Mouse (Mus musculus) embryonic facial prominence, embryonic 11.5 days (tissue): ENCODE results near the gene Gm45062. TPM values are rescaled to one million over a fixed set of nuclear protein-coding genes. Genes with fewer than 3 reads are reported as not detected.

Experiments
- ATAC-seq: fragments of 200-750 bp; cut with Nextera tagmentation; replicated peaks from 2 replicates; pipeline ENCODE4 v1.8.0; 2017; ENCODE audit warnings: low read depth; ENCODE audit not compliant: insufficient number of reproducible peaks, low FRiP score, low TSS enrichment
- DNase-seq: peaks from one replicate; pipeline ENCODE4 v3.0.0-alpha.2; 2015; ENCODE audit warnings: low spot score
- H3K27ac ChIP-seq: fragments of 300-500 bp; sonication (generic); replicated peaks from 2 replicates; pipeline ENCODE4 v1.5.1; 2014; ENCODE audit warnings: mild to moderate bottlenecking, low read depth, low read length, control low read depth
- H3K27me3 ChIP-seq: fragments of 300-500 bp; sonication (generic); 2 replicates; pipeline ENCODE4 v1.6.1; 2014; ENCODE audit warnings: mild to moderate bottlenecking, low read length, moderate library complexity, mixed read lengths; ENCODE audit not compliant: control insufficient read depth, insufficient read depth
- H3K36me3 ChIP-seq: fragments of 300-500 bp; sonication (generic); replicated peaks from 2 replicates; pipeline ENCODE4 v1.6.1; 2014; ENCODE audit warnings: low read depth, mild to moderate bottlenecking, low read length, moderate library complexity, mixed read lengths; ENCODE audit not compliant: control insufficient read depth, insufficient read depth
- H3K4me1 ChIP-seq: fragments of 300-500 bp; sonication (generic); 2 replicates; pipeline ENCODE4 v1.6.1; 2014; ENCODE audit warnings: low read length, mixed read lengths; ENCODE audit not compliant: control insufficient read depth, insufficient read depth
- H3K4me2 ChIP-seq: fragments of 300-500 bp; sonication (generic); 2 replicates; pipeline ENCODE4 v1.6.1; 2014; ENCODE audit warnings: low read depth, mild to moderate bottlenecking, control low read depth, low read length, moderate library complexity
- H3K4me3 ChIP-seq: fragments of 300-500 bp; sonication (generic); 2 replicates; pipeline ENCODE4 v1.5.1; 2014; ENCODE audit warnings: low read depth, low read length, control low read depth
- H3K9ac ChIP-seq: fragments of 300-500 bp; sonication (generic); replicated peaks from 2 replicates; pipeline ENCODE4 v1.6.1; 2014; ENCODE audit warnings: mild to moderate bottlenecking, control low read depth, low read length
- H3K9me3 ChIP-seq: fragments of 300-500 bp; sonication (generic); replicated peaks from 2 replicates; pipeline ENCODE4 v1.6.1; 2016; ENCODE audit warnings: mild to moderate bottlenecking, low read length, inconsistent platforms, mixed read lengths; ENCODE audit not compliant: control insufficient read depth
- WGBS: fragments of 180-500 bp; shearing (Covaris S2); extraction: QIAGEN DNeasy Blood & Tissue Kit; methylation state at CpG from one replicate; pipeline ENCODE4 v1.1.7; 2014; 5-methylcytosine and 5-hydroxymethylcytosine counted together
- polyA plus RNA-seq: library from polyadenylated mRNA; unstranded; fragments of >200 nt; fragmentation: Nextera tagmentation; extraction: Ambion mirVana; gene quantifications from 2 replicates; pipeline ENCODE4 v1.2.1, GENCODE M21; 2014

The Gm45062 gene
- polyA plus RNA-seq, 1 experiment from 2014 or later: 14.3 TPM

DNA sequence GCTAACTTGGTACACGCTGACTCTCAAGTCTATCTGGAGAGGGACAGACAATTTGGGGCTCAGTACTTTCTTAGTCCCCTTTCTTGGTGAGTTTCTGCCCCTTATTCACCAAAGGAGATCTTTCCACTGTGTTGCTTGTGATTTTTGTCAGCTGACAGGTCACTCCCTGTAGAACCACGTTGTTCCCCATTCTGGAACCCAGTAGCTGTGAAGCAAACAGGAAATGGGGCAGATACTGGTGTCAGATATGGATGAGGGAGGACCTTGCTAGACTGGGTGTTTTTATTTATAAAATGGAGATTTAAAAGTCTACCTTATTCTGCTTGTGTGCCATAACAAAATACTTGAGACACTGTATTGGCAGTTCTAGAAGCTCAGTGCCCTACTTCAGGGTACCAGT lies 358.1 kb downstream of the Gm45062 start:
- no peak overlapping the region for H3K4me3 ChIP-seq
- no peaks in the 10 kb centered on the region for H3K9me3 ChIP-seq
- no peaks in the 10 kb centered on the region for H3K4me1 ChIP-seq
- WGBS: 75% methylated on average over 2 of the region's 2 CpGs
- DNase-seq (no peak), ATAC-seq (no peak)
- H3K36me3 ChIP-seq: no peaks in the 10 kb centered on the region
- no peak overlapping the region for H3K9ac ChIP-seq
- H3K4me2 ChIP-seq: no peak overlapping the region
- no peaks in the 10 kb centered on the region for H3K27me3 ChIP-seq
- H3K27ac ChIP-seq: no peak overlapping the region

DNA sequence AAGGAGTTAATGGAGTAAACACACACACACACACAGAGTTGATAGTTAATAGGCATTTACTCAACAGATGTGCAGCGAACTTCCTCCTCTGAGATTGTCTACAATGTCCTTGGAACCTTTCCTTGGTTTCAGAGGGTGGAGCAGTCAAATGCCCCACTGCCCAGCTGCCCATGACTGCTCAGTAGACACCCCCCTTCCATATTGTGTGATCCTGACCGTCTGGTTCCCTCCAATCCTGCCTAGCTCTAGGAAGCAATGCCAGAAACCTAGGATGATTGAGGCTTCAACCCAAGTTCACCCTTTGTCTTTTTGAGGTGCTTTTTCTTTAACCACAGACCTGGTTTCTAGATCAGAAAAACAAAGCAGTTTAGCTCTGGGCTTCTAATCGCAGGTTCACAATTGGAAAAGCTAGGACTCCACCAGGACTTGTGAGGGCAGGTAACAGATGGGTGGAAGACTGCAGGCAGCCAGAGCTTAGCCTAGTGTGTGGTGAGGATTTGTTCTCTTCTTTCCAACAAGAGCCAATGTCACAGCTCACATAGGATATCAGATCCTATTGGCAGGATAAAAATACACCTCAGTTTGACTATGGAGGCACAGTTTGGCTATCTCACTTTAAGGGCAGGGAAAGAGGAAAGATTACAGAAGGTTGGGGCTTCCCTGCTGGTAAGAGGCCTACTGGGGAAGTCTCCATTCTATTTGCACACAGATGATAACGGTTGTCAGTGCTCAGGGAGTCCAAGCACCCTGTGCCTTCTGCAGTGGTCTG lies 360.5 kb downstream of the Gm45062 start:
- H3K9ac ChIP-seq: no peak overlapping the region

DNA sequence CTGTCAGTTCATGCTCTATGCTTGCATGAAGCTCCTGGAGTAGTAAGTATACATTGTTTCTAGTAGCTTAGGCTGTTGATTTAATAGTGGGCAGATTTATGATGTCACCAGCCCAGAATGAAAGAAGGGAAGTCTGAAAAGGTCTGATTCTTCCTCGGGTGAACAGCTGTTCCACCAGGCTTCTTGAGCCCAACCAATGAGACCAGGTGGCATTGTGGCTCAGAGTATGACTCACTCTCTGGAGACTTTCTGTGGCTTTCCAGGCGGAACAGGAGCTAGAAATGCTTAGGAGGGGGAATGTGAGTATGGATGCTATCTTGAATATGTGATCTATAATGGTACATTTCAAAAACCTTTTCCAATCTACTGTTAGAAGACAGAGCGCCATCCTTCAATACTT lies 363.8 kb downstream of the Gm45062 start:
- no peak overlapping the region for H3K4me2 ChIP-seq
- no peak overlapping the region for H3K9ac ChIP-seq
- no peaks in the 10 kb centered on the region for H3K4me1 ChIP-seq
- H3K36me3 ChIP-seq: no peaks in the 10 kb centered on the region
- H3K27me3 ChIP-seq: no peaks in the 10 kb centered on the region
- H3K4me3 ChIP-seq: no peak overlapping the region
- no peak overlapping the region for H3K27ac ChIP-seq
- ATAC-seq (no peak), DNase-seq (no peak)
- 79% methylated on average over 3 of the region's 3 CpGs for WGBS
- no peaks in the 10 kb centered on the region for H3K9me3 ChIP-seq

More for the DNA sequence above, 360.5 kb downstream of the Gm45062 start:
- Histone ChIP-seq H3K4me2 (no peak overlapping the region), H3K4me3 (no peak overlapping the region), H3K36me3 (no peaks in the 10 kb centered on the region), H3K9me3 (no peaks in the 10 kb centered on the region), H3K27me3 (no peaks in the 10 kb centered on the region), H3K4me1 (no peaks in the 10 kb centered on the region), H3K27ac (no peak overlapping the region)
- 83% methylated on average over 4 of the region's 4 CpGs for WGBS
- no peak for ATAC-seq
- no peak for DNase-seq

DNA sequence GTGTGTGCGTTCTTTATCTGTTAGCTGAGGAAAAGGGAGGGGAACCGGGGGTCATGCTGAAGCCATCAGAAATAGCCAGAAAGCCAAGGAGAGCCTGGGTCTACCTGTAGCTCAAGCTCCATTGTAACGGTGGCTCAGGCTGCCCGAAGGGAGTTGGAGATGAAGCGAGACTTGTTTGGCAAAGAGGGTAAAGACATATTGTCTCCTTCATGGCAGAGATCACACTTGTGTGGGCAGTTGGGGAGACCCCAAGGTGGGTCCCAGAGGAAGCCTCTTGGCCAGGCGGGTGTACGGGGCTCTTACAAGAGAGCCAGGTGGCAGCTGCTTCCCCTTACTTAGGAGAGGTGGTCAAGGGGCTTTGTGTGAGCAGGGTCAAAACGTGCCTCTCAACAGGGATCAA lies 369.0 kb downstream of the Gm45062 start:
- WGBS: 85% methylated on average over 8 of the region's 8 CpGs
- Histone ChIP-seq H3K36me3 (no peaks in the 10 kb centered on the region), H3K9ac (no peak overlapping the region)

DNA sequence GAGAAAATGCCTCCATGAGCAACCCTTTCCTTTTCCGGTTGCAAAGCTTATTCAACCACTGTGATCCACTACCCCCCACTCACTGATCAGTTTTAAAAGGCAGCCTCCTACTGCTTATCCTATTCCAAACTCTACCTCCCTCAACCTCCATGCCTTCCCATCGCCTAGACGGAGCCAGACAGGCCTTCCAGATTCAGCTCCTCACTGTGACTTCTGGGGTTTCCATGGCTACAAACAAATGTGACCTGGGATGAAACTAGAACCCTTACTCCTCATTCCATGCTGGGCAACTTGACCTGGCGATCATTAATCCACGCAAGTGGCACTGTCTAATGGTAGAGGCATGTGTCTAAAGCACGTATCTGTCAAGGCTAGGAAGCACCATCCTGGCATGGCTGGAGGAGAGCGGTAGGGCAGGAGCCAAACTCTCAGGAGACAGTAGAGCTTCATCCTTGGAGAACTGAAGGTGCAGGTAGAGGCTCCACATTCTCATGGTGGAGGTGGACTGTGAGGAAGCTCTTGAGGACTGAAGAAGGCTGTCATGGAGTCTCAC lies 369.5 kb downstream of the Gm45062 start:
- Histone ChIP-seq H3K4me3 (no peak overlapping the region), H3K27me3 (no peaks in the 10 kb centered on the region), H3K4me1 (no peaks in the 10 kb centered on the region), H3K4me2 (no peak overlapping the region), H3K27ac (no peak overlapping the region), H3K9me3 (no peaks in the 10 kb centered on the region), H3K9ac (no peak overlapping the region), H3K36me3 (no peaks in the 10 kb centered on the region)
- WGBS: 80% methylated on average over 7 of the region's 7 CpGs
- ATAC-seq (no peak), DNase-seq (no peak)

More for the DNA sequence above, 369.0 kb downstream of the Gm45062 start:
- Histone ChIP-seq H3K4me3 (no peak overlapping the region), H3K4me1 (no peaks in the 10 kb centered on the region), H3K27ac (no peak overlapping the region), H3K27me3 (no peaks in the 10 kb centered on the region), H3K9me3 (no peaks in the 10 kb centered on the region), H3K4me2 (no peak overlapping the region)
- ATAC-seq: no peak
- DNase-seq: no peak

DNA sequence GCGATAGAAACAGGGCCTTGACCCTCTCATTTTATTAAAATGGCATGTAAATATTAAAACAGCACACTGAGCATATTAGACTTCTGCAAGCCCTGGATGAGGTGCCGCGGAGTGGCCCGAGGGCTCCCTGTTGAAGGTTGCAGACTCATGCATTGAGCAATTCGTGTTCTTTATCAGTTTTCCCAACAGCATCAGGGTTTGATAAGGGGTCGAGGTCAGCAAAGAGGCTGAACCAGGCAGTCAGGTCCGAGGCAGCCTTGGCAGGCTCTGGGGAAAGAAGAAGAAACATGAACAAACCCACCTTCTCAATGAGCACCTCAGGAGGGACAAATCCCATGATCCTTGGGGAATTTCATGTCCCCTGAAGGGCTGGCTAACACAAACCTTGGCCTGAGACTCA lies 371.3 kb downstream of the Gm45062 start:
- no peaks in the 10 kb centered on the region for H3K9me3 ChIP-seq
- no peaks in the 10 kb centered on the region for H3K27me3 ChIP-seq
- H3K27ac ChIP-seq: no peak overlapping the region
- no peak overlapping the region for H3K4me3 ChIP-seq
- DNase-seq (no peak), ATAC-seq (no peak)
- H3K36me3 ChIP-seq: no peaks in the 10 kb centered on the region
- no peak overlapping the region for H3K4me2 ChIP-seq
- H3K9ac ChIP-seq: no peak overlapping the region
- WGBS: 88% methylated on average over 7 of the region's 7 CpGs
- no peaks in the 10 kb centered on the region for H3K4me1 ChIP-seq

DNA sequence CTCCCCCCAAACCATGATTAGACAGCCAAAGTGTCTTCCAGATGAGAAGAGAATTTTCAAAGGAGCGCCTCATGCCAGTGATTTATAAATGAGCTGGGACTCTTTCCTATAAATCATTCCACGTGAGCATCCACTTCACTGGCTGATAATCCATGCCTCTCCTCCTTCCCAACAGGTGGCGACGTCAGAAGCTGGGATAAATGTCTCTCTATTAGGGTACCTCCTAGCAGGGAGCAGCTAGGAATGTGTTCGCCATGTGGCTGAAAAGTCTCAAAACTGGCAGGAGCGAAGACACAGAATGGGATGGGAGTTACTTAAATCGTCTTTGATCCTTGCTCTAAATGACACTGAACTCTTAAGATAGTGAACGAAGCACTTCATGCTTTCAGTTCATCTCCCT lies 372.1 kb downstream of the Gm45062 start:
- no peaks in the 10 kb centered on the region; the same call in 1 of the 2 replicates for H3K36me3 ChIP-seq
- ATAC-seq (no peak), DNase-seq (no peak)
- H3K9me3 ChIP-seq: no peaks in the 10 kb centered on the region
- H3K9ac ChIP-seq: no peak overlapping the region
- H3K4me1 ChIP-seq: no peaks in the 10 kb centered on the region
- no peak overlapping the region for H3K4me3 ChIP-seq
- no peak overlapping the region for H3K4me2 ChIP-seq
- WGBS: 78% methylated on average over 8 of the region's 8 CpGs
- no peak overlapping the region for H3K27ac ChIP-seq
- H3K27me3 ChIP-seq: no peaks in the 10 kb centered on the region

DNA sequence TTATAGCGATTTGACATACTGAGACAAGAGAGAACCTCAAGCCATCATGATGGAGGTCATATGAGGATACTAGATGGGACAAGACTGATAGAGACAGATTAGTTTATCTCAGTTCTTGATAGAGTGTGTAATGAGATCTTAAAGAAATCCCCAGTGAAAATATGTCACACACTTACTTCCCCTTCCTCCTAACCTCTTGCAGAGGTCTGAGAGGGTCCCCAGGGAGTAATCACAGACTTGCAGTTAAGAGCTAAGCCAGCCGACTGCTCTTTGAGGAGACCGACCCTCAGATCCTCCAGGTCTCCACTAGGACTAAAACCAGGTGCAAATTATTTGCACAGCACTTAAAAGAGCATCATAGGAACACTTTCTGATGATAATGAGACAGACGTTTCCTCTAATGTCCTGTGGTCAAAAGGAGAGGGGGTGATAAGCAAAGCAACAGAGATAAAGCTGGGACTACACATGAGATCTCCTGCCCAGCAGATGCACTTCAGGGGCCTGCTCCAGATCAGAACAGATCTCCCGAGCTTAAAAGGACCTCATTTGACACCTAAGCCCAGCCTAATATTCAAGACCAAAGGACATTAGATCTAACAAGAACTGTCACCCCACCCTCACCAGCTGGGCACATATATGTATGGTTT lies 372.9 kb downstream of the Gm45062 start:
- no peak overlapping the region for H3K9ac ChIP-seq
- H3K27ac ChIP-seq: no peak overlapping the region
- H3K27me3 ChIP-seq: no peaks in the 10 kb centered on the region
- H3K4me2 ChIP-seq: no peak overlapping the region
- DNase-seq: no peak
- no peaks in the 10 kb centered on the region for H3K4me1 ChIP-seq
- ATAC-seq: no peak
- H3K9me3 ChIP-seq: no peaks in the 10 kb centered on the region
- H3K4me3 ChIP-seq: no peak overlapping the region
- H3K36me3 ChIP-seq: no peaks in the 10 kb centered on the region; the same call in 1 of the 2 replicates
- 59% methylated on average over 5 of the region's 5 CpGs for WGBS
